Comparison of ENCODE assay signal across 15 mouse cellular contexts in the genomic region with DNA sequence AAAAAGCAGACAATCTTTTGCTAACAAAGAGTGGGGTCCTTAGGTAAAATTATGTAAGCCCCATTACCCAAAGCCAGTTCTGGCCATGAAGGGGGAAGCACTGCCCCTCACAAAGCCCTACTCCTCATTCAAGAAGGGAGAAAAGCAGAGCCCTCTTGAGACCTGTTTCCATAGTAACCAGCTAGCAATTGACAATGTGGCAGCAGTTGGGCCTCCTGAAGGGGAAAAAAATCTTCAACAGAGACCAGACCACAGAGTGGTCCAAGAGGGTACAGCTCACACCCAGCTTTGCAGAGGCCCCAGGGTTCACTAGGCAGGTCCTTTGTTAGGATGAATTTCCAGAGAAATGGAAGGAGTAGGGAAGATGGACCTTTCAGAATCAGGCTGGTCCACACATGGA.
DNase-seq lines count a peak whose midpoint lies in the region; ATAC-seq lines count a peak whose summit lies in the region.
"Had no signal": no experiment of that assay in that cellular context is flagged by ENCODE, and none has a peak within 500 bp of the region (broad histone marks: within the 10 kb centered on the region; RNA-seq: fewer than 3 reads in every experiment).

No protein-coding gene starts in this region.

- H3K4me3 ChIP-seq in forebrain, embryonic 13.5 days: no peak overlapping the region
- H3K4me3 ChIP-seq in limb, embryonic 11.5 days (ENCODE audit: low read depth, low read length): no peak overlapping the region
- no peak overlapping the region for H3K4me3 ChIP-seq in neural tube, embryonic 14.5 days (ENCODE audit: low read depth, low read length)
- H3K4me3 ChIP-seq: embryonic facial prominence, embryonic 15.5 days had no signal

- H3K9ac ChIP-seq in forebrain, embryonic 13.5 days: no peak overlapping the region
- no peak overlapping the region for H3K9ac ChIP-seq in limb, embryonic 11.5 days (ENCODE audit: low read length)
- H3K9ac ChIP-seq in neural tube, embryonic 14.5 days (replicated peaks; ENCODE audit: low read depth, low read length): no peak overlapping the region
- H3K9ac ChIP-seq: embryonic facial prominence, embryonic 15.5 days had no signal

- peak; percentile 45 to 60 for DNase-seq in cerebellum, postnatal 10 days
- DNase-seq in cerebellum, adult 11 months: no peak
- DNase-seq in limb, embryonic 11.5 days (ENCODE audit: low spot score): peak; percentile 26
- no peak for DNase-seq in kidney, postnatal 36 days
- no peak for DNase-seq in heart, adult 11 months
- DNase-seq in frontal cortex, postnatal 14 days (ENCODE audit: low spot score in 2 of 2): no peak
- DNase-seq: gastrocnemius, postnatal 36 days; heart, postnatal 36 days; lung, adult 18-20 months; thymus, adult 2 months had no signal

- H3K27me3 ChIP-seq in forebrain, embryonic 13.5 days: no peaks in the 10 kb centered on the region
- no peaks in the 10 kb centered on the region for H3K27me3 ChIP-seq in limb, embryonic 11.5 days (ENCODE audit: control insufficient read depth, insufficient read depth, low read length)
- H3K27me3 ChIP-seq in neural tube, embryonic 14.5 days (ENCODE audit: control insufficient read depth, insufficient read depth, low read length): no peaks in the 10 kb centered on the region

- H3K9me3 ChIP-seq in forebrain, embryonic 13.5 days (replicated peaks): no peaks in the 10 kb centered on the region
- no peaks in the 10 kb centered on the region for H3K9me3 ChIP-seq in limb, embryonic 11.5 days (ENCODE audit: control insufficient read depth, low read length)
- no peaks in the 10 kb centered on the region for H3K9me3 ChIP-seq in neural tube, embryonic 14.5 days (ENCODE audit: control insufficient read depth, low read length)
- H3K9me3 ChIP-seq: embryonic facial prominence, embryonic 15.5 days had no signal

- peak overlapping the region; percentile 19; the same call in 1 of the 2 replicates for H3K4me2 ChIP-seq in forebrain, embryonic 13.5 days
- H3K4me2 ChIP-seq in limb, embryonic 11.5 days (ENCODE audit: low read depth, severe bottlenecking): no peak overlapping the region
- no peak overlapping the region for H3K4me2 ChIP-seq in neural tube, embryonic 14.5 days (ENCODE audit: low read depth, low read length)
- H3K4me2 ChIP-seq: embryonic facial prominence, embryonic 15.5 days had no signal

- peak; percentile 94 for ATAC-seq in forebrain, embryonic 13.5 days
- no peak for ATAC-seq in limb, embryonic 11.5 days (ENCODE audit: insufficient number of reproducible peaks, low FRiP score, low TSS enrichment, low read depth)
- ATAC-seq in neural tube, embryonic 14.5 days (ENCODE audit: low read depth): peak; percentile 58; the same call in 1 of the 2 replicates

- peak overlapping the region; percentile 79 for H3K27ac ChIP-seq in forebrain, embryonic 13.5 days
- H3K27ac ChIP-seq in limb, embryonic 11.5 days (replicated peaks; ENCODE audit: low read depth, low read length): no peak overlapping the region
- H3K27ac ChIP-seq in neural tube, embryonic 14.5 days (ENCODE audit: low read depth, low read length): peak overlapping the region; percentile 58
- H3K27ac ChIP-seq: embryonic facial prominence, embryonic 15.5 days; kidney, postnatal 0 days had no signal

- H3K36me3 ChIP-seq in forebrain, embryonic 13.5 days (ENCODE audit: poor library complexity, severe bottlenecking): no peaks in the 10 kb centered on the region
- H3K36me3 ChIP-seq in limb, embryonic 11.5 days (ENCODE audit: control insufficient read depth, insufficient read depth, low read length): no peaks in the 10 kb centered on the region
- no peaks in the 10 kb centered on the region for H3K36me3 ChIP-seq in neural tube, embryonic 14.5 days (ENCODE audit: control insufficient read depth, insufficient read depth, low read length)
- H3K36me3 ChIP-seq: embryonic facial prominence, embryonic 15.5 days; G1E had no signal

- peaks cover 20% of the 10 kb centered on the region for H3K4me1 ChIP-seq in forebrain, embryonic 13.5 days
- 0 out of 2 replicates have a peak, but pooled peaks cover 4% of the 10 kb centered on the region for H3K4me1 ChIP-seq in limb, embryonic 11.5 days (ENCODE audit: control insufficient read depth, insufficient read depth, low read length)
- H3K4me1 ChIP-seq in neural tube, embryonic 14.5 days (ENCODE audit: control insufficient read depth, insufficient read depth, low read length): peaks cover 6% of the 10 kb centered on the region
- H3K4me1 ChIP-seq: embryonic facial prominence, embryonic 15.5 days had no signal

Comparison
In these comparisons a context has a peak if more than half of its experiments do, and no peak if none do; other contexts are left out.
1. DNase-seq: peak in cerebellum, postnatal 10 days (2 of 2) and limb, embryonic 11.5 days (single experiment); none in cerebellum, adult 11 months (single experiment), kidney, postnatal 36 days (0 of 2), heart, adult 11 months (single experiment) and frontal cortex, postnatal 14 days (0 of 2).